Mouse (Mus musculus) liver, postnatal 0 days (tissue): ENCODE measurements around the gene Ass1.
A peak's percentile ranks its signal among the peaks of the same experiment; 100 is the strongest.

ENCODE experiments used
- CTCF ChIP-seq: sonication (generic); IDR thresholded peaks from 2 replicates; pipeline ENCODE4 v1.5.1; 2016; ENCODE audit warnings: antibody characterized with exemption, low read depth
- EP300 ChIP-seq: IDR thresholded peaks from 2 replicates; pipeline ENCODE4 v1.6.1; 2016; ENCODE audit warnings: antibody characterized with exemption, low read depth, mild to moderate bottlenecking

GRCm38 (mm10) chr2:31463253-31463652, 6.8 kb upstream of the Ass1 start:
- TF ChIP-seq CTCF (no peak), EP300 (peak; percentile 77)
